8 mouse cellular contexts compared by ENCODE assay signal in the genomic region with DNA sequence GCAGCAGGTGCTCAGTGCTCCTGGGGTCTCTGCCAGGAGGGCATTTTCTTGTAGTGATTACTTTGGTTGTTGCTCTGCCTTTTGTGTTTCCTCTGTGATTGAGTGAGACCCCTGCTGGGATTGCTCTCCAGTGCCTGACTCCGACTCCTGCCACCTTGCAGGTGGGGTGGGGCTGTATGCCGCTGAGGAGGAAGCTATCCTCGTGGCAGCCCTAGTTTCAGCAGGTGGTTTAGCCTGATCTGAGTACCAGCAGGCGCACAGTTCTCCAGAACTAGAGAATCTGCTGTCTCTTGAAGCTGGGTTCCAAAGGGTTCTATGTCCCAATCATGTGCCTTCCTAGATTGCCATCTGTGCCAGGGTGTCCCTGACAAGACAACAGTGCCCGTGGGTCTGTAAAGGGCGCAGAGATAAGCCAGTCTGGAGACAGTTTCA. TPM values are rescaled to one million over a fixed set of nuclear protein-coding genes. Genes with fewer than 3 reads are reported as not detected.
DNase-seq lines count a peak whose midpoint lies in the region; ATAC-seq lines count a peak whose summit lies in the region.

No protein-coding gene starts in this region.

- intact Hi-C loops in left cerebral cortex, postnatal 36 days (cut with DNase I): no loop called here

- DNase-seq in kidney, adult 11 months: no peak
- DNase-seq in cerebellum, adult 11 months: peak; percentile 29
- DNase-seq in hindbrain, embryonic 14.5 days (ENCODE audit: low spot score): no peak
- no peak for DNase-seq in left cerebral cortex, postnatal 36 days (ENCODE audit: low spot score in 2 of 2)
- DNase-seq in urinary bladder, postnatal 14 days (ENCODE audit: low spot score): no peak
- DNase-seq in adrenal gland, adult (ENCODE audit: inconsistent age in 2 of 2, low spot score in 1 of 2): no peak

- no peak for ATAC-seq in kidney, embryonic 16.5 days (ENCODE audit: low FRiP score, low TSS enrichment)
- 0 out of 2 replicates have a peak, but pooled peaks have one; percentile 5 for ATAC-seq in hindbrain, embryonic 14.5 days (ENCODE audit: low FRiP score)
- no peak for ATAC-seq in neural tube, embryonic 15.5 days (ENCODE audit: low FRiP score)

- no peaks in the 10 kb centered on the region for H3K9me3 ChIP-seq in kidney, embryonic 16.5 days (ENCODE audit: low read length)
- H3K9me3 ChIP-seq in hindbrain, embryonic 14.5 days (ENCODE audit: control insufficient read depth, low read length): no peaks in the 10 kb centered on the region
- H3K9me3 ChIP-seq in neural tube, embryonic 15.5 days (replicated peaks): no peaks in the 10 kb centered on the region

- H3K4me3 ChIP-seq in kidney, embryonic 16.5 days (ENCODE audit: low read length): no peak overlapping the region
- no peak overlapping the region for H3K4me3 ChIP-seq in hindbrain, embryonic 14.5 days (replicated peaks; ENCODE audit: low read length)
- no peak overlapping the region for H3K4me3 ChIP-seq in neural tube, embryonic 15.5 days (replicated peaks)

- no peak overlapping the region for H3K9ac ChIP-seq in kidney, embryonic 16.5 days (replicated peaks; ENCODE audit: low read length)
- H3K9ac ChIP-seq in hindbrain, embryonic 14.5 days: no peak overlapping the region
- 0 out of 2 replicates have a peak overlapping the region, but pooled peaks have one; percentile 21 for H3K9ac ChIP-seq in neural tube, embryonic 15.5 days (replicated peaks)

- no peaks in the 10 kb centered on the region for H3K36me3 ChIP-seq in kidney, embryonic 16.5 days (ENCODE audit: insufficient read depth, low read length)
- no peaks in the 10 kb centered on the region for H3K36me3 ChIP-seq in hindbrain, embryonic 14.5 days (replicated peaks; ENCODE audit: control insufficient read depth, insufficient read depth)
- H3K36me3 ChIP-seq in neural tube, embryonic 15.5 days: no peaks in the 10 kb centered on the region

- H3K4me1 ChIP-seq in kidney, embryonic 16.5 days (ENCODE audit: insufficient read depth, low read length): peaks cover 45% of the 10 kb centered on the region
- H3K4me1 ChIP-seq in hindbrain, embryonic 14.5 days (replicated peaks; ENCODE audit: control insufficient read depth, insufficient read depth, low read length): peaks cover 61% of the 10 kb centered on the region
- H3K4me1 ChIP-seq in neural tube, embryonic 15.5 days: peaks cover 83% of the 10 kb centered on the region

- H3K27ac ChIP-seq in kidney, embryonic 16.5 days (ENCODE audit: low read length): peak overlapping the region; percentile 44
- H3K27ac ChIP-seq in hindbrain, embryonic 14.5 days: peak overlapping the region; percentile 63
- H3K27ac ChIP-seq in neural tube, embryonic 15.5 days (replicated peaks): peak overlapping the region; percentile 46

- no peak overlapping the region; the same call in 1 of the 2 replicates for H3K4me2 ChIP-seq in kidney, embryonic 16.5 days (replicated peaks; ENCODE audit: low read depth, low read length)
- no peak overlapping the region for H3K4me2 ChIP-seq in hindbrain, embryonic 14.5 days (replicated peaks)
- no peak overlapping the region for H3K4me2 ChIP-seq in neural tube, embryonic 15.5 days

- no peaks in the 10 kb centered on the region for H3K27me3 ChIP-seq in kidney, embryonic 16.5 days (ENCODE audit: insufficient read depth, low read length)
- H3K27me3 ChIP-seq in hindbrain, embryonic 14.5 days (ENCODE audit: control insufficient read depth, insufficient read depth, low read length): no peaks in the 10 kb centered on the region
- H3K27me3 ChIP-seq in neural tube, embryonic 15.5 days (replicated peaks): no peaks in the 10 kb centered on the region

- WGBS in kidney, embryonic 16.5 days: 42% methylated on average over 6 of the region's 6 CpGs
- 38% methylated on average over 6 of the region's 6 CpGs for WGBS in hindbrain, embryonic 14.5 days
- 33% methylated on average over 6 of the region's 6 CpGs for WGBS in neural tube, embryonic 15.5 days

RNA-seq across cellular contexts. Expression of gene Ptpn1, which starts 9.9 kb away (rescaled TPM):
- 56.7 and 60.0 TPM in 2 replicates for polyA plus RNA-seq in kidney, embryonic 16.5 days (2015; fragmentation: Nextera tagmentation; extraction: Ambion mirVana)
- polyA plus RNA-seq in hindbrain, embryonic 14.5 days (2014; fragmentation: Nextera tagmentation; extraction: Ambion mirVana): 62.3 and 69.3 TPM in 2 replicates
- 69.6 and 71.7 TPM in 2 replicates for polyA plus RNA-seq in neural tube, embryonic 15.5 days (2015; fragmentation: Nextera tagmentation; extraction: Ambion mirVana)
- 10 to 100 TPM; 50.7 to 55.3 TPM for total RNA-seq in left cerebral cortex, postnatal 36 days (2021)
